Mouse (Mus musculus) 3T3-L1 (cell line): ENCODE measurements around the gene Gm10226.
A peak's percentile ranks its signal among the peaks of the same experiment; 100 is the strongest.
"Not testable (repeated sequence)": the region's sequence is repeated elsewhere in the genome, so short reads cannot be mapped to it uniquely, and the experiment has no call there.

Experiments
- DNase-seq: peaks from one replicate; pipeline ENCODE4 v3.0.0-alpha.2; 2015; ENCODE audit warnings: low read depth, low spot score

Gm10226 gene

DNA sequence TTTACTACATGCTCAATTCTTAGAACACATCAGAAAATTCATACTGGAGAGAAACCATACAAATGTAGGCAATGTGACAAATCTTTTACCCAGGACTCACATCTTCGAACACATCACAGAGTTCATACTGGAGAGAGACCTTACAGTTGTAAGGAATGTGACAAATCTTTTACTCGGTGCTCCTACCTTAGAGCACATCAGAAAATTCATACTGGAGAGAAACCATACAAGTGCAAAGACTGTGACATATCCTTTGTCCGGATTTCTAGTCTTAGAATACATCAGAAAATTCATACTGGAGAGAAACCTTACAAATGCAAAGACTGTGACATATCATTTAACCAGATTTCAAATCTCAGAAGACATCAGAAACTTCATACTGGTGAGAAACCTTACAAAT, at the start of gene Gm10226:
TSS of gene Gm10226 (plus strand) at position 301 of the 400 bp plus-strand sequence.
- DNase-seq, result no peak

DNA sequence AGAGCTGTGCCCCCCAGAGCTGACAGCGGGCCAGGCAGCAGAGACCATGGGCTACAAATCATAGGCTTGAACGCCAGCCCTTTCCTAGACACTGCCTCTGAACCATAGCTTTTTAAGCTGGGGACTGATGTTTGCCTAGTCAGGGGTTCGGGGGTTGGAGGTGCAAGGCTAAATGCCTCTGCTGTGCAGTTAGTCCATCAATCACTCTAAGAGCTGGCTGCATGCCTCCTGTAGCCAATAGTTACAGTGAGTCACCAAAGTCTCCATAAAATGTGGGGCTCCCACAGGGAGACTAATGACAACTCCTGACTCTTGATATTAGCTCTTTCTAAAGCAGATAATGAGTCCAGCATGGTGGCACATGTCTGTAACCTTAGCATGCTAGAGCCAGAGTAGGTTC, 42.9 kb upstream of the Gm10226 start:
- peak; percentile 84 for DNase-seq

- peak; percentile 87 for DNase-seq
Observed at GRCm38 (mm10) chr17:21649936-21650335, 41.7 kb upstream of the Gm10226 start.

DNA sequence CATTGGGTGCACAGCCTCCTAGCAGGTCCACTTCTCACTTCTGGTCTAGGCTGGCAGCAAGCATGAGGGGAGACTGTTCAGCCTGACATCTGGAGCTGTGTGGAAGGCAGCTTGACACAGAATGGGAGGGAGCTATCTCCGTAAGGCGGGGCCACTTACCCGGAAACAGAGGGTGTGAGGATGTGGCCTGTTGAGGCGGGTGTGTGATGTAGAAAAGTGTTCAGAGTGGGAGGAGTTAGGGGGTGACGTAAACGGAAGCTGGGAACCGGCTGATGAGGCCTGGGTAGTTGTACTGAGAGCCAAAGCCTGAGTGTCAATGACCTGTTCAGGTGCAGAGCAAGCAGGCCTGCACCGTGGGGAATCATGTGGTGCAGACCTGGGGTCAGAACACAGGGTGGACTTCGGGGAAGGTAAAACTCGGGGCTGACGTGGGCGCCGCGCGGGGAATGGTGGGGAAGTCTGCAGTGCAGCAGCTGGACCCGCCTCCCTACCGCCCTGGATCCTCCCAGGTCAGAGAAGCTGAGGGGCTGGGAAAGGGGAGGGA, 41.2 kb upstream of the Gm10226 start, which contains the start of gene Zfp983:
TSS of gene Zfp983 (plus strand) at position 261 of the 544 bp plus-strand sequence.
- DNase-seq, result peak; percentile 98

GRCm38 (mm10) chr17:21678826-21679225, 12.8 kb upstream of the Gm10226 start:
- DNase-seq, result not testable (repeated sequence)

DNA sequence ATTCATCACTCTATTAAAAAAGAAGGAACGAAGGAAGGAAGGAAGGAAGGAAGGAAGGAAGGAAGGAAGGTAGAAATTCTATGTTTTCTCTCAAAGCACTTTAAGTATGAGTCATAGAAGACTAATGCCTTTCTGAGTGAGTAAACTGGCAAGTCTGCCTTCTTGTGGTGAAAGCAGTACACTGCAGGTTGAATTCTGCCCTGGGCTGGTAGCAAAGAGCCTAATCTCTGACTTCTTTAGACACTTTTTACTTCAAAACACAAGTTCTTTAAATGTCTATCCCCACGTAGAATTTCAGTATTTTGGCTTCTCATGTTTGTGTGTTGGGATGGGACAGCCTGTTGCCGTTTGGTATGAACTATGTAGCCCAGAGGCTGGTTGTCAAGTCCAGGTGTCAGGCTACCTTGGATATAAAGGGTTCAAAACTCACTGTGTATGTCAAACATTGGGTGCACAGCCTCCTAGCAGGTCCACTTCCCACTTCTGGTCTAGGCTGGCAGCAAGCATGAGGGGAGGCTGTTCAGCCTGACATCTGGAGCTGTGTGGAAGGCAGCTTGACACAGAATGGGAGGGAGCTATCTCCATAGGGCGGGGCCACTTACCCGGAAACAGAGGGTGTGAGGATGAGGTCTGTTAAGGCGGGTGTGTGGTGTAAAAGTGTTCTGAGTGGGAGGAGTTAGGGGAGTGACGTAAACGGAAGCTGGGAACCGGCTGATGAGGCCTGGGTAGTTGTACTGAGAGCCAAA, 12.2 kb upstream of the Gm10226 start:
- peak; percentile 99 for DNase-seq

- DNase-seq, result not testable (repeated sequence)
Observed at GRCm38 (mm10) chr17:21680019-21680376, 11.7 kb upstream of the Gm10226 start.

DNA sequence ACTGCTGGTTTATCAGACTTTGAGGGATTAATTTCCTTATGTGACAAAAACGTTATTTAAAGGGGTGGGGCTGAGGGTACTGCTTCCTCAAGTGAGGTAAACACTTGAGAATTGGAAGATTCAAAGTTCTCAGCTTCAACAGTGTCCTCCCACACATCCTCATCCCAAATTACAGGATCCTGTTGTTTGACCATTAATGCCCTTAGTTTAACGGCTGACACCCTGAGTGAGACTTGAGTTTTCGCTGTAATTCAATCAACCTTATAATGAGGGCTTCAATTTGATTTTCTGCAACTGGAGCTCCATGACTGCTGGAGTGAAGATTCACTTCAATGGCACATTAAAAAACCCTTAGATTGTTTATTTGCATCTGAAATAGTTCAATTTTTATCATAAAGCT, 1.7 kb downstream of the Gm10226 start:
- DNase-seq, result no peak

DNA sequence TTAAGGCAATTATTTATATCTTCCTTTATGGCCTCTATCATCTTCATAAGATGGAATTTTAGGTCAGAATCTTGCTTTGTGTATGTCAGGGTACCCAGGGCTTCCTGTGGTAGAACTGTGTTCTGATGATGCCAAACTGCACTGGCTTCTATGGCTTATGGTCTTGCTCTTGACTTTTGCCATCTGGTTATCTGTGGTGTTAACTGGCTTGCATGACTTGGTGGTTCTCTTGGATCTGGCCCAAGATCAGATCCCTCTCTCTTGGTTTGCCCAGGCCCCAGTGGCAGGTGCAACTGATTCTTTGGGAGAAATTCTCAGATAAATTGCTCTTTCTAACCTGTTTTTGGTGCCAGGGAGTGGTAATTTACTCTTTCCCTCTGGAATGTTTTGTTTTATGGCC, 4.4 kb downstream of the Gm10226 start:
- no peak for DNase-seq

GRCm38 (mm10) chr17:21702281-21703240, 10.9 kb downstream of the Gm10226 start:
- DNase-seq, result no peak

DNA sequence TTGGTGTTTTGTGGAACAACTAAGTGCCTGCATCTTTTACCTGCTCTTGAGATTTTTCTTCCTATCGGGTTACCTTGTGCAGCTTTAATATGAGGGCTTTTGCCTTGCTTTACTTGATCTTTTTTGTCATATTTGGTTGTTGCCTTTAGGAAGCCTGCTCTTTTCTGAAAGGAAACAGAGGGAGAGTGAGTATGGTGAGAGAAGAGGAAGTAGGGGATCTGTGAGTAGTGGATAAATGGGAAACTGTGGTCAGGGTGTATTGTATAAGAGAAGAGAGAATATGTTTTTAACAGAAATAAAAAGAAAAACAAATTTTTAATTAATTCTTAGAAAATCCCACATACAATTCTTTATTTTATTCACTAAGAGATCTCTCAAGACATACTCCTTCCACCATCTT, 11.8 kb downstream of the Gm10226 start:
- no peak for DNase-seq

GRCm38 (mm10) chr17:21707343-21707996, 15.8 kb downstream of the Gm10226 start, which contains the start of gene Zfp760:
TSS of gene Zfp760 (plus strand) at chr17:21707741.
- peak; percentile 97 for DNase-seq

- DNase-seq, result peak; percentile 41
Observed at GRCm38 (mm10) chr17:21708401-21708800, 16.7 kb downstream of the Gm10226 start.

DNA sequence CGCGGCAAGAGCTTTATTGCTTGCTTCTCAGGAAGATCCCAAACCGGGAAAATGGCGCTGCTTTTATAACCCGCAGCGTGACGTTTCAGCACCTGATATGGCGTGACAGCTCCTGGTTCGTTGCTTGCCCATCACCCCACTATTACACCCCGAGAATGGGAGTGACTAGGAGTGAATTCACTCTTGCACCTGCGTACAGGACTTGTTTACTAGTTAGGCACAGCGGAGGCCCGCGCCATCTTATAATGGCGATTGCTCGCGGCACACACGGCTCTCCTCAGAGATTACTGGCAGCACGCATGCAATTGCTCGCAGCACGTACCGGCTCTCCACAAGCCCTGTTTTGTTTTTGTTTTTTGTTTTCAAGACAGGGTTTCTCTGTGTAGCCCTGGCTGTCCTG, 38.8 kb downstream of the Gm10226 start, which contains the start of gene Zfp229:
TSS of gene Zfp229 (plus strand) at position 301 of the 400 bp plus-strand sequence.
- not testable (repeated sequence) for DNase-seq

- no peak for DNase-seq
Observed at GRCm38 (mm10) chr17:21733049-21733448, 41.4 kb downstream of the Gm10226 start.

DNA sequence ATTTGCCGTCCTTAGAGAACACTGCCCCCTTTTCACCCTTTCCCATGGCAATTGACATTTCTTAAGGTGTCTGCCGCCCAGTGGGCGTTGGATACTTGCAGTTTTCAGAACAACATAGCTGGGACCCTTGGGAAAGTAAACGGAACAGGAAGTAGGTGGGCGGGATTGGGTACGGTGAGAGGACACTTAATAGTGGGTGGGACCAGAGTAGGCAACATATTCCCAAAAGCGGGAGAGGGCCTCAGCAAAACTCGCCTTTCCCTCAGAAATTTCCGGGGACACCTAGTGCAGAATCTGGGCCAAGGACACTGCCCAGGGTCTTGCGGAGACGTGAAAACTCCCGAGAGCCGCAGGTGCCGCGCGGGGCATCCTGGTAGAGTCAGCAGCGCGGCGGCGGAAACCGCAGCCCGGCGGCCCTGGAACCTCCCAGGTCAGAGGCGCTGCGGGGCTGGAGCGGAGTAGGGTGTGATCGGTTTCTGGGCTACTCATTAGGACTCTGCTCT, 41.9 kb downstream of the Gm10226 start:
- peak; percentile 95 for DNase-seq
